Mouse (Mus musculus): ENCODE data around the gene Gm8994. TPM values are rescaled to one million over a fixed set of nuclear protein-coding genes. Genes with fewer than 3 reads are reported as not detected.
"Not testable (repeated sequence)": the region's sequence is repeated elsewhere in the genome, so short reads cannot be mapped to it uniquely, and the experiment has no call there.

Gene Gm8994
- polyA plus RNA-seq, 1 experiment from 2014 or later = not detected

GRCm38 (mm10) chr6:136309487-136309886 is 17.9 kb upstream of the Gm8994 start:
- no peaks in the 10 kb centered on the region for H3K27me3 ChIP-seq (replicated peaks)
- 85% methylated on average over 2 of the region's 2 CpGs for WGBS
- no peak overlapping the region for H3K27ac ChIP-seq (replicated peaks)
- ATAC-seq (ENCODE audit: extremely low read depth, insufficient number of reproducible peaks, low FRiP score, low TSS enrichment) = no peak
- no peak overlapping the region for H3K4me3 ChIP-seq
- no peak overlapping the region for H3K4me2 ChIP-seq
- no peak overlapping the region for H3K9ac ChIP-seq
- no peaks in the 10 kb centered on the region for H3K4me1 ChIP-seq
- H3K9me3 ChIP-seq = no peaks in the 10 kb centered on the region
- no peaks in the 10 kb centered on the region for H3K36me3 ChIP-seq

GRCm38 (mm10) chr6:136328416-136328815 is 1.1 kb downstream of the Gm8994 start:
- not testable (repeated sequence) for H3K9ac ChIP-seq; H3K4me3 ChIP-seq; H3K27ac ChIP-seq (replicated peaks); H3K36me3 ChIP-seq; H3K27me3 ChIP-seq (replicated peaks); H3K4me1 ChIP-seq; H3K9me3 ChIP-seq; H3K4me2 ChIP-seq; ATAC-seq (ENCODE audit: extremely low read depth, insufficient number of reproducible peaks, low FRiP score, low TSS enrichment)
- WGBS = 90% methylated on average over 26 of the region's 26 CpGs

GRCm38 (mm10) chr6:136340669-136341068 is 13.3 kb downstream of the Gm8994 start:
- Histone ChIP-seq H3K36me3 (no peaks in the 10 kb centered on the region), H3K4me3 (no peak overlapping the region), H3K9me3 (no peaks in the 10 kb centered on the region), H3K4me2 (no peak overlapping the region), H3K27me3 (replicated peaks) (no peaks in the 10 kb centered on the region), H3K27ac (replicated peaks) (no peak overlapping the region), H3K9ac (no peak overlapping the region), H3K4me1 (no peaks in the 10 kb centered on the region)
- ATAC-seq (ENCODE audit: extremely low read depth, insufficient number of reproducible peaks, low FRiP score, low TSS enrichment) = no peak
- WGBS = 59% methylated on average over 5 of the region's 5 CpGs

GRCm38 (mm10) chr6:136341093-136341492 is 13.8 kb downstream of the Gm8994 start:
- Histone ChIP-seq H3K27me3 (replicated peaks) (no peaks in the 10 kb centered on the region), H3K36me3 (no peaks in the 10 kb centered on the region), H3K4me3 (no peak overlapping the region), H3K27ac (replicated peaks) (no peak overlapping the region), H3K4me1 (no peaks in the 10 kb centered on the region), H3K9ac (no peak overlapping the region), H3K4me2 (no peak overlapping the region), H3K9me3 (no peaks in the 10 kb centered on the region)
- no peak for ATAC-seq (ENCODE audit: extremely low read depth, insufficient number of reproducible peaks, low FRiP score, low TSS enrichment)
- 86% methylated on average over 1 of the region's 1 CpGs for WGBS

- Histone ChIP-seq H3K27me3 (replicated peaks) (no peaks in the 10 kb centered on the region; the same call in 1 of the 2 replicates), H3K4me1 (no peaks in the 10 kb centered on the region), H3K36me3 (no peaks in the 10 kb centered on the region), H3K9me3 (no peaks in the 10 kb centered on the region), H3K27ac (replicated peaks) (no peak overlapping the region), H3K4me3 (no peak overlapping the region), H3K9ac (no peak overlapping the region), H3K4me2 (no peak overlapping the region)
- 77% methylated on average over 7 of the region's 7 CpGs for WGBS
- no peak for ATAC-seq (ENCODE audit: extremely low read depth, insufficient number of reproducible peaks, low FRiP score, low TSS enrichment)
These were observed 16.5 kb downstream of the Gm8994 start for GRCm38 (mm10) chr6:136343868-136344267.

- 80% methylated on average over 6 of the region's 6 CpGs for WGBS
- ATAC-seq (ENCODE audit: extremely low read depth, insufficient number of reproducible peaks, low FRiP score, low TSS enrichment) = no peak
- Histone ChIP-seq H3K4me2 (no peak overlapping the region), H3K4me3 (no peak overlapping the region), H3K9me3 (no peaks in the 10 kb centered on the region), H3K27ac (replicated peaks) (no peak overlapping the region), H3K9ac (no peak overlapping the region), H3K4me1 (no peaks in the 10 kb centered on the region), H3K36me3 (no peaks in the 10 kb centered on the region), H3K27me3 (replicated peaks) (no peaks in the 10 kb centered on the region; the same call in 1 of the 2 replicates)
These were observed 17.7 kb downstream of the Gm8994 start for GRCm38 (mm10) chr6:136345034-136345433.

- Histone ChIP-seq H3K4me1 (no peaks in the 10 kb centered on the region), H3K27ac (replicated peaks) (no peak overlapping the region), H3K36me3 (no peaks in the 10 kb centered on the region), H3K27me3 (replicated peaks) (no peaks in the 10 kb centered on the region; the same call in 1 of the 2 replicates), H3K4me2 (no peak overlapping the region), H3K9ac (no peak overlapping the region), H3K9me3 (no peaks in the 10 kb centered on the region), H3K4me3 (no peak overlapping the region)
- 77% methylated on average over 7 of the region's 7 CpGs for WGBS
- no peak for ATAC-seq (ENCODE audit: extremely low read depth, insufficient number of reproducible peaks, low FRiP score, low TSS enrichment)
These were observed 18.3 kb downstream of the Gm8994 start for GRCm38 (mm10) chr6:136345641-136346040.

- Histone ChIP-seq H3K9ac (no peak overlapping the region), H3K4me1 (no peaks in the 10 kb centered on the region), H3K27me3 (replicated peaks) (no peaks in the 10 kb centered on the region; the same call in 1 of the 2 replicates), H3K36me3 (no peaks in the 10 kb centered on the region), H3K9me3 (no peaks in the 10 kb centered on the region), H3K4me3 (no peak overlapping the region), H3K4me2 (no peak overlapping the region), H3K27ac (replicated peaks) (no peak overlapping the region)
- 56% methylated on average over 5 of the region's 5 CpGs for WGBS
- no peak for ATAC-seq (ENCODE audit: extremely low read depth, insufficient number of reproducible peaks, low FRiP score, low TSS enrichment)
These were observed 19.7 kb downstream of the Gm8994 start for GRCm38 (mm10) chr6:136347053-136347452.

GRCm38 (mm10) chr6:136347631-136348030 is 20.3 kb downstream of the Gm8994 start:
- no peaks in the 10 kb centered on the region for H3K9me3 ChIP-seq
- no peaks in the 10 kb centered on the region; the same call in 1 of the 2 replicates for H3K27me3 ChIP-seq (replicated peaks)
- no peak overlapping the region for H3K9ac ChIP-seq
- no peak overlapping the region for H3K4me3 ChIP-seq
- 48% methylated on average over 9 of the region's 9 CpGs for WGBS
- H3K4me2 ChIP-seq = no peak overlapping the region
- H3K27ac ChIP-seq (replicated peaks) = no peak overlapping the region
- no peak for ATAC-seq (ENCODE audit: extremely low read depth, insufficient number of reproducible peaks, low FRiP score, low TSS enrichment)
- H3K4me1 ChIP-seq = no peaks in the 10 kb centered on the region
- no peaks in the 10 kb centered on the region for H3K36me3 ChIP-seq

GRCm38 (mm10) chr6:136353399-136354184 is 26.3 kb downstream of the Gm8994 start:
- H3K4me3 ChIP-seq = no peak overlapping the region
- H3K4me1 ChIP-seq = no peaks in the 10 kb centered on the region
- ATAC-seq (ENCODE audit: extremely low read depth, insufficient number of reproducible peaks, low FRiP score, low TSS enrichment) = no peak
- no peaks in the 10 kb centered on the region for H3K36me3 ChIP-seq
- 31% methylated on average over 11 of the region's 11 CpGs for WGBS
- no peak overlapping the region for H3K9ac ChIP-seq
- H3K27me3 ChIP-seq (replicated peaks) = no peaks in the 10 kb centered on the region
- no peaks in the 10 kb centered on the region for H3K9me3 ChIP-seq
- H3K27ac ChIP-seq (replicated peaks) = no peak overlapping the region
- H3K4me2 ChIP-seq = no peak overlapping the region

GRCm38 (mm10) chr6:136358471-136358870 is 31.1 kb downstream of the Gm8994 start:
- no peaks in the 10 kb centered on the region for H3K27me3 ChIP-seq (replicated peaks)
- no peak for ATAC-seq (ENCODE audit: extremely low read depth, insufficient number of reproducible peaks, low FRiP score, low TSS enrichment)
- WGBS = 73% methylated on average over 5 of the region's 5 CpGs
- H3K27ac ChIP-seq (replicated peaks) = no peak overlapping the region
- H3K4me1 ChIP-seq = 0 out of 2 replicates have a peak, but pooled peaks cover 3% of the 10 kb centered on the region
- no peak overlapping the region for H3K4me2 ChIP-seq
- H3K4me3 ChIP-seq = no peak overlapping the region
- no peaks in the 10 kb centered on the region for H3K36me3 ChIP-seq
- H3K9ac ChIP-seq = no peak overlapping the region
- H3K9me3 ChIP-seq = no peaks in the 10 kb centered on the region

- no peaks in the 10 kb centered on the region for H3K9me3 ChIP-seq
- H3K9ac ChIP-seq = no peak overlapping the region
- no peak for ATAC-seq (ENCODE audit: extremely low read depth, insufficient number of reproducible peaks, low FRiP score, low TSS enrichment)
- 0 out of 2 replicates have a peak, but pooled peaks cover 3% of the 10 kb centered on the region for H3K4me1 ChIP-seq
- WGBS = 86% methylated on average over 8 of the region's 8 CpGs
- no peak overlapping the region for H3K27ac ChIP-seq (replicated peaks)
- H3K4me3 ChIP-seq = no peak overlapping the region
- H3K36me3 ChIP-seq = no peaks in the 10 kb centered on the region
- H3K27me3 ChIP-seq (replicated peaks) = no peaks in the 10 kb centered on the region
- H3K4me2 ChIP-seq = no peak overlapping the region
These were observed 36.0 kb downstream of the Gm8994 start for GRCm38 (mm10) chr6:136363313-136363712.
